Mouse (Mus musculus) ES-E14 (cell line): Measurements from ENCODE around the gene Zfp704. TPM values are rescaled to one million over a fixed set of nuclear protein-coding genes. Genes with fewer than 3 reads are reported as not detected.

ENCODE experiments used
- DNase-seq: peaks from one replicate; pipeline ENCODE4 v3.0.0-alpha.2; 2013; ENCODE audit warnings: low read depth, low spot score
- H3K27ac ChIP-seq: 2 replicates; pipeline ENCODE4 v1.5.1; 2012; ENCODE audit warnings: low read depth, mild to moderate bottlenecking, low read length, moderate library complexity, mixed read lengths; ENCODE audit not compliant: poor library complexity, insufficient read depth, severe bottlenecking
- H3K36me3 ChIP-seq: 2 replicates; pipeline ENCODE4 v1.6.1; 2012; ENCODE audit warnings: mild to moderate bottlenecking, low read length, moderate library complexity, mixed read lengths; ENCODE audit not compliant: control insufficient read depth, poor library complexity, insufficient read depth, severe bottlenecking
- H3K4me1 ChIP-seq, 2 experiments: fragments of 150-350 bp in 1 of 2; sonication (generic) in 1 of 2; 2 replicates each; pipeline ENCODE4 v1.6.1; 2012; ENCODE audit warnings: low read length in 2 of 2, mild to moderate bottlenecking in 1 of 2, mixed read lengths in 1 of 2; ENCODE audit not compliant: control insufficient read depth in 2 of 2, insufficient read depth in 2 of 2, poor library complexity in 1 of 2
- H3K4me3 ChIP-seq, 2 experiments: fragments of 150-350 bp in 1 of 2; sonication (generic) in 1 of 2; 2 replicates each; pipeline ENCODE4 v1.5.1; 2012; ENCODE audit warnings: low read length in 2 of 2, low read depth in 1 of 2, mild to moderate bottlenecking in 1 of 2, mixed read lengths in 1 of 2; ENCODE audit not compliant: insufficient read depth in 1 of 2, poor library complexity in 1 of 2, severe bottlenecking in 1 of 2
- H3K9ac ChIP-seq: 2 replicates; pipeline ENCODE4 v1.6.1; 2012; ENCODE audit warnings: low read depth, mild to moderate bottlenecking, low read length, mixed read lengths; ENCODE audit not compliant: poor library complexity, insufficient read depth, severe bottlenecking
- H3K9me3 ChIP-seq: fragments of 150-350 bp; sonication (generic); 2 replicates; pipeline ENCODE4 v1.6.1; 2012; ENCODE audit warnings: low read depth, mild to moderate bottlenecking, low read length; ENCODE audit not compliant: control insufficient read depth, insufficient read depth
- CHD2 ChIP-seq: IDR thresholded peaks from 2 replicates; pipeline ENCODE4 v1.6.1; 2014; ENCODE audit warnings: mild to moderate bottlenecking, low read depth, low read length, inconsistent platforms
- HCFC1 ChIP-seq: IDR thresholded peaks from 2 replicates; pipeline ENCODE4 v1.6.1; 2012; ENCODE audit warnings: low read length, inconsistent platforms, borderline replicate concordance; ENCODE audit not compliant: insufficient read depth
- MAFK ChIP-seq: IDR thresholded peaks from 2 replicates; pipeline ENCODE4 v1.6.1; 2014; ENCODE audit warnings: mild to moderate bottlenecking, low read depth, low read length, inconsistent platforms; ENCODE audit not compliant: insufficient read depth
- ZC3H11A ChIP-seq: IDR thresholded peaks from 2 replicates; pipeline ENCODE4 v1.6.1; 2012; ENCODE audit warnings: low read depth, mild to moderate bottlenecking, inconsistent platforms, low read length, borderline replicate concordance
- ZNF384 ChIP-seq: IDR thresholded peaks from 2 replicates; pipeline ENCODE4 v1.6.1; 2012; ENCODE audit warnings: low read depth, low read length, inconsistent platforms
- in situ Hi-C, 2 experiments: fragments of 600-800 bp; cut with MboI; formaldehyde crosslinking; loops; one replicate each; pipeline ENCODE4 v1.15.1; 2025; ENCODE audit warnings: low sequenced_read_pairs in 2 of 2, inconsistent platforms in 1 of 2; ENCODE audit not compliant: unreplicated experiment in 2 of 2
- total RNA-seq: library from RNA; depleted of rRNA; stranded (reverse); fragments of 300-350 nt; gene quantifications from 2 replicates; pipeline ENCODE4 v1.2.3, GENCODE M21; 2012

The Zfp704 gene
- total RNA-seq, 1 experiment: 11.4 TPM

DNA sequence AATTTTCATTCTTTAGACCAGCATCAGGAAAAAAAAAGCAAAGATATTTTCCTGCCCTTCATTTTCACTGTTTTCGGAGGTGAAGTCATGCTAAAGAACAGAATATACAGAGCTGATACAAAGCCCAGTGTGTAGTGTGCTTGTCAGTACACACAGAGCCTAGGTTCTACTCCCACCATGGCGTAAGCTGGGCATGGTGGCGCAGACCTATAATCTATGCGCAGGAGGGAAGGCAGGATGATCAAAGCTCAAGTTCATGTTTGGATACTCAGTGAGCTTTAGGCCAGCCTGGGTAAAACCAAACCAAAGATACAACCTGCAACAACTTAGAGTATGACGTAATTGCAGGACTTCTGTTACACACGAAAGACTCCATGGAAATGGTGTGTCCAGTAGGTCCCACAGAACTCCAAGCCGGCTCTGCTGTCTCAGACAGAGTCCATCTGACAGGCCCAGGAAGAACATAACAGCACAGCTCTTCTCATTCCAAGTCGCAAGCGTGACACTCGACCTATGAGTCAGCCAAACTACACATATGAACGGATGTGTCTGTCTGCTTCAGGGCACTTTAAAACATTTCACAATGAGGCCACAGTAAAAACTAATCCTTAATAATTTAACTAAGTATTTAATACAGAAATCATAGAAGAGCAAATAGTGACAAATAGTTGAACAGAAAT, 47.1 kb downstream of the Zfp704 start:
- no peak for DNase-seq
- no peak overlapping the region for H3K27ac ChIP-seq
- no peak for TF ChIP-seq HCFC1
- no peak for TF ChIP-seq CHD2
- no peaks in the 10 kb centered on the region for H3K9me3 ChIP-seq
- in situ Hi-C loops: no loop called here
- no peak overlapping the region for H3K4me3 ChIP-seq
- H3K4me1 ChIP-seq: peaks cover 3 to 7% of the 10 kb centered on the region in 2 experiments; a peak in 2 of 4 replicates
- peaks cover 8% of the 10 kb centered on the region; the same call in 1 of the 2 replicates for H3K36me3 ChIP-seq
- no peak overlapping the region for H3K9ac ChIP-seq

GRCm38 (mm10) chr3:9557778-9558560, 51.9 kb downstream of the Zfp704 start:
- no peaks in the 10 kb centered on the region for H3K4me1 ChIP-seq
- H3K9ac ChIP-seq: no peak overlapping the region
- H3K27ac ChIP-seq: no peak overlapping the region
- in situ Hi-C loops: no loop called here
- peaks cover 7% of the 10 kb centered on the region; the same call in 1 of the 2 replicates for H3K36me3 ChIP-seq
- no peak for TF ChIP-seq HCFC1
- TF ChIP-seq ZC3H11A: no peak
- no peak for TF ChIP-seq MAFK
- no peak for TF ChIP-seq ZNF384
- TF ChIP-seq CHD2: no peak
- no peak overlapping the region for H3K4me3 ChIP-seq
- H3K9me3 ChIP-seq: no peaks in the 10 kb centered on the region
- DNase-seq: no peak

GRCm38 (mm10) chr3:9556137-9556536, 53.7 kb downstream of the Zfp704 start:
- Histone ChIP-seq H3K9me3 (no peaks in the 10 kb centered on the region), H3K4me1 (no peaks in the 10 kb centered on the region; a peak in 1 of 4 replicates), H3K27ac (no peak overlapping the region), H3K9ac (no peak overlapping the region), H3K36me3 (peaks cover 4% of the 10 kb centered on the region; the same call in 1 of the 2 replicates), H3K4me3 (no peak overlapping the region)
- in situ Hi-C loops: no loop called here
- TF ChIP-seq MAFK: no peak
- no peak for TF ChIP-seq CHD2
- no peak for TF ChIP-seq HCFC1
- TF ChIP-seq ZC3H11A: no peak
- DNase-seq: no peak

DNA sequence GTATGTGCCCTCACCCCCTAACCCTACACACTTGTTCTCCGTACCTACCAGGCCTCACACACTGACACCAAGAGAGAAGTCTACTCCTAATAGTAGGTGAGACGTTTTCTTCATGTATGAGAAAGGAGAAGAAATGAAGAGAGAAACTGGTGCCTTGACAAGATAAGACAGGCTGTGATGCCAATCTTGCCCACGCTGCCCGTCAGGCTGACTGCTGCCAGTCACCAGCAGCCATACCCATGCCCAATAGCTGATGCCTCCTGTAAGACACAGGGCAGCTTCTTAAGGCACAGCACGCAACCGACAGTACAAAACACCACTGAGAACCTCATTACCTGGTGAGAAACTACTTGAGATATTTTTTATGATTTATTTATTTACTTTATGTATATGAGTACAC, 55.0 kb downstream of the Zfp704 start:
- Histone ChIP-seq H3K9me3 (no peaks in the 10 kb centered on the region), H3K9ac (no peak overlapping the region), H3K36me3 (no peaks in the 10 kb centered on the region; the same call in 1 of the 2 replicates), H3K4me3 (no peak overlapping the region), H3K27ac (no peak overlapping the region), H3K4me1 (peaks cover 0 to under 1% of the 10 kb centered on the region in 2 experiments; a peak in 1 of 4 replicates)
- in situ Hi-C loops: no loop called here
- DNase-seq: no peak
- TF ChIP-seq CHD2 (no peak), ZC3H11A (no peak), ZNF384 (no peak), HCFC1 (no peak), MAFK (no peak)
